Mouse (Mus musculus) heart, postnatal 10 days (tissue): ENCODE results near the gene Dph5. TPM values are rescaled to one million over a fixed set of nuclear protein-coding genes. Genes with fewer than 3 reads are reported as not detected.

ENCODE experiments used
- DNase-seq, 2 experiments: peaks; one replicate each; pipeline ENCODE4 v3.0.0; 2021
- intact Hi-C: fragments of 180-260 bp; cut with DNase I; formaldehyde crosslinking; loops from one replicate; pipeline ENCODE4 v1.15.1; 2025
- total RNA-seq, 2 experiments: library from RNA; stranded (reverse); gene quantifications; 2 replicates each; pipeline ENCODE4 v1.2.3; 2021

Gene Dph5
- total RNA-seq, 2 experiments from 2014 or later: 9.6 to 9.8 TPM

DNA sequence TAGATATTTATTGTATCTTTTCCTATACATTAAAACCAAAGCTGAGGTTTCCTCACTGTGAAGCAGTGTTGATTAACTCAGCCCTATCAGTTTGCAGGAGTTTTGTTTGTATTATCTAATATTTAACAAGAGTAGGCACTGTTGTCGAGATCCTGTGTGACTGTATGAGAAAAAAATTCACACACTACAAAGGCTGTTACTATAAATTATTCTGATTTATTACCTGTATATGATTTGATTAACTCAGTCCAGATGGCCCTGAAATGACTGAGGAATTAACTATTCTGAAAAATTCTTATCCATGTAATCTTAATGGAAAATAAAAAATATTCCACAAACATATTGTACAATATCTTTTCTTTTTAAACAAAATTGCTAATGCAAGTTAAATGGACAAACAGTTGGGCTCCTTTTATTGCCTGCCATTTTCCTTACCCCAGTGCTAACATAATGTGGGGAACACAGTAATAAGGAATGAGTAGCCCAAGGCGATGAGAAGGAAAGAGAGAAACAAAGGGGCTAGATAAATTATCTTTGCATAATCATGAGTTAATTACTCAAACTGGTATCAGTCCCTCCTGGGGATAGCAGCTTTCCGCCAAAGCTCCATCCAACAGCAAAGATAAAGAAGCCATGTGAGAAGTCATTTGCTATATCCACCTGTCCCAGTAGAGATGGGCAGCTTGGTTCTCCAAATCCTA is 61.7 kb downstream of the Dph5 start:
- no peak for DNase-seq
- intact Hi-C loops: no loop called here

DNA sequence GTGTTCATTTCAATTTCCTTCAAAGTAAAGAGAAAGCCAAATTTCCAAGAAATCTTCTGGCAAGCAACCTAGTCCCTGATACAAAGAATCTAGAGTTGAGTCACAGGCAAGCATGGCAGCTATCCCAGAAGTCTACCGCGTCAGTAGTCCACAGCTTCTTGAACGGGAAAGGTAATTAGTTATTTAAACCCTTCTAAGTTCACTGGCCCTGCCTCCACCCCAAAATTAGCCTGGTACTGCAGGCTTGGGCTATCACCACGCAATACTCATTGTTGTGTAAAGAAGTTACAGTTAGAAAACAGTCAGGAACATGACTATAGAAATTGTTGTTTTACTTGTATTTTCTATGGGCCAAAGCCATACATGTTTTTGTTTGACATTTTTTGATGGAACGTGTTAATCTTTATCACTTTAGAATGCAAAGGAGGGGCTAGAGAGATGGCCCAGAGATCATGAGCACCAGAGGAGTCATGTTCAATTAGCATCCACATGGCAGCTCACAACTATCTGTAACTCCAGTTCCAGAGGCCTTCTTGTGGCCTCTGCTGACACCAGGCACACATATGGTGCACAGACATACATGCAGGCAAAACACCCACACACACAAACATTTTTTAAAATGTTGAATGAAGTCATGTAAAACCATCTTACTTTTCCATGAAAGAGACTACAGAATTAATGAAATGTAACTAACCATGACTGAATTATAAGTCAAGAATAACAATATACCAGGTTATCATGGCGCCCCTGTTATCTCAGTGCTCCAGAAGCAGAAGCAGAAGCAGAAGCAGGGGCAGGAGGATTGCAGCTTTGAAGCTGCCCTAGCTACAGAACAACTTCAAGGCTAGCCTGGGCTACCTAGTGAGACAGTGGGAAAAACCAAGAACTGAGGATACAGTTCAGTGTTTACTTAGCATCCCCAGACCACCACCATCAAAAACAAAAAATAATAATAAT is 62.6 kb downstream of the Dph5 start:
- intact Hi-C loops: no loop called here
- peak; percentile 12 to 28 for DNase-seq

DNA sequence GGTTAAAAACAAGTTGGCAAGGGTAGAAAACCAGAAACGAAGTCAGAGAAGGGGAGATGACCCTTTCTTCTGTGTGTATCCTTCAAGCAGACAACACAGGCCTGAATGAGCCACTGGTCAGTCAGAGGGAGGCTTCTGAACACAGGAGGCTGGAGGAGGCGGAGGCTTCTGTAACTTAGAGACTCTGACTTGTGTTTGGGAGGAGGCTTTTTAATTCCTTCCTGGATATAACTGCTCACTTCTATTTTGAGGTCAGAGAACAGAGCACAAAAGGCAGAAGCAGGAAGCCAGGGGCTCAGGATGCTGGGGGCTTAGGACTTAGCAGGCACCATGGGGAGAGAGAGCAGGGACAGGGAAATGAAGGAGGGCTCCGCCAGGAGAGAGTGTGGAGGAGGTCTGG is 63.6 kb downstream of the Dph5 start:
- DNase-seq: no peak
- intact Hi-C loops: no loop called here

DNA sequence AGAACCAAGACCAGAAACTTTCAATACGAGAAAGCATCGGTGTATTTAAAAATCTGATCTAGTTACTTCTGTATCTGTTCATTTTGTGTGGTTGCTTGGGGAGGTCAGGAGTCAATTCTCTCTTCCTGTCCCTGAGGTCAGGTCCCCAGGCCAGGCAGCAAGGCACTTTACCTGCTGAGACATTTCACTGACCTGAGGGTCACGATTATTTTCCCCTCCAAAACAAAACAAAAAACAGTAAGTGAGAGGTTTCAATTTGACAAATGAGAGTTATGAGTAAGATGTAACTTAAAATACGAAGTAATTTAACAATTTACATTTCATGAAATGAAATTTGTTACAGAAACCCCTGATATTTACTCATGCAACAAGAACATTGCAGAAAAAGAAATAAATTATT is 64.7 kb downstream of the Dph5 start:
- intact Hi-C loops: no loop called here
- no peak for DNase-seq

DNA sequence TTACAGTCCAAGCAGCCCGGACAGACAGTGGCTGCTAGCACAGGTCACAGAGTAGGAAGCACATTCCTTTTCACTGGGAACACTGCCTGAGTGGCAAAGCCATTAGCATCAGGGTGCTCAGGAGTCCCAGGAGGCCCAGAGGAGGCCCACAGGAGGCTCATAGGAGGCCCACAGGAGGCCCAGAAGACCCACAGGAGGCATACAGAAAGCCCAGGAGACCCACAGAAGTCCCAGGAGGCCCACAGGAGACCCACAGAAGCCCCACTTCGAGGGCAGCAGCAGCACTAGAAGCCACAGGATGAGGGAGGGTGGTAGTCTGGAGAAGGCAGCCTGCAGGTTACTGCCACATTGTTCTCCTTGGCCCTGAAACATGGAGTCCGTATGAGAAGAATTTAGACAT is 65.5 kb downstream of the Dph5 start:
- no peak for DNase-seq
- intact Hi-C loops: no loop called here

DNA sequence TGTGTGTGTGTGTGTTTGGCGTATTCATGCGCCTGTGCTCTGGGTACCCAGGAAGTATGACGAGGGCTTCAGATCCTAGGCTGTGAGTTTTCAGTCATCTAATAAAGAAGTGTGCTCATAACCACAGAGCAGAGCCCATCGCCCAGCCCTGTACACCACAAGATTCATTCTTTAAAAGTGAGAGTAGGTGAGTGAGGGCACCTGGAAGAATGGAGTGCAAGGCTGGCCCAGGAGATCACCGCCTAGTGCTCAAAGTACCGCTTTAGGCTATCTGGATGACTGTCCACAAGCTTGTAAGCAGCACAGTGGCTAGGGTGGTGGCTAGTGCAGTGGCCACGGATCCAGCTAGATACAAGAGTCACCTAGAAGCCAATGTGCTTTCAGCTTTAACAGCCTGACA is 69.6 kb downstream of the Dph5 start:
- intact Hi-C loops: no loop called here
- DNase-seq: no peak

- intact Hi-C loops: no loop called here
- DNase-seq: no peak
Observed at GRCm38 (mm10) chr3:115961311-115962027, 73.8 kb downstream of the Dph5 start.

GRCm38 (mm10) chr3:115962028-115962415 is 74.4 kb downstream of the Dph5 start:
- DNase-seq: no peak
- intact Hi-C loops: no loop called here

DNA sequence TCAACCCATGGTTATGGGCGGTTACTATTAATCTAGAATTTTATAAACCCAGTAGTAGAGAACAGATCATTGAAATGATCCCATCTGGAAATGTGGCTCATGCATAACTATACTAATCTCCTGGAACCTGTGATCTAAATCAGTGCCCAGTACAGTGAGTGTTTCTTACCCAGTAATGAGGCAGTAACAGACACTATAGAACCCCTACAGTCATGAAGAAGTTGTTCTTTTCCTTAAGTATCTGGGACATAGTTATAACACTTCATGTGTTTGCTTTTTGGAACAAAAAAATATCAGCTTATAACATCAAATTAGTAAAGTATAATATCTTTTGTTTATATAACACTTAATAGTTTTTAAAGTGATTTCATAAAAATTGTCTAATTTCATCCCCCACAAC is 76.0 kb downstream of the Dph5 start:
- no peak for DNase-seq
- intact Hi-C loops: no loop called here

- no peak for DNase-seq
- intact Hi-C loops: no loop called here
Observed at GRCm38 (mm10) chr3:115964071-115964470, 76.4 kb downstream of the Dph5 start.

GRCm38 (mm10) chr3:115968745-115969530 is 81.3 kb downstream of the Dph5 start:
- intact Hi-C loops: no loop called here
- peak; percentile 52 to 58 for DNase-seq

DNA sequence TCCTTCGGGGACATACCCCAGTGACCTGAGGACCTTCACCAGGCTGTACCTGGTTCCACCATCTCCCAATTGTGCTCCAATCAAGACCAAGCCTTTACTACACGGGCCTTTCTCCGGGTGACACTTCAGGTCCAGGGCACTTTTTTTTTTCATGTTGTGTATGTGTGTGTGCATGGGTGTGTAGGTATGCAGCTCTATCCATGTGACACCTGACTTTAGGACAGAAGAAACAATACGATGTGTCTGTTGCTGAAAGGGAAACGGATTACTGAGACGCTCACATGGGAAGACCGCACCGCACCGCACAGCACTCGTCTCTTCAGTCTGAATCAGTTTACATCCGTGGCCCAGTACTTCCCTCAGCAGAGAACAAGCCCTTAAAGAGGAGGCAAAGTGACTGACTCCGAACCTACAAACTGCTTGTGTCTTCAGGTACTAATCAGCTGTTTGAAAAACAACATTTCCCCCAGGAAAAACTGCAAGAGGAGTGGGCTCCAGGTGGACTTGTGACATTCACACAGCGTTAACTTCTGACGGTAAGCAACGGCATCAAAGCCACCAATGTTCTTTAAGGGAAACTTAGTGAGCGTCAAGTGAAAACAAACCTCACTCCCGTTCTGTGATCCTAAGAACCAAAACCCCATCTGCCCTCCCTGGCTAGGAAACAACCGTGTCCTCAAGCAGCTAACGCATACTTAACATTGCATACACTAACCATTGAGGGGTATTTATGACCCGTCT is 83.6 kb downstream of the Dph5 start:
- DNase-seq: no peak
- intact Hi-C loops: no loop called here

GRCm38 (mm10) chr3:115971891-115972646 is 84.4 kb downstream of the Dph5 start:
- intact Hi-C loops: no loop called here
- no peak for DNase-seq

DNA sequence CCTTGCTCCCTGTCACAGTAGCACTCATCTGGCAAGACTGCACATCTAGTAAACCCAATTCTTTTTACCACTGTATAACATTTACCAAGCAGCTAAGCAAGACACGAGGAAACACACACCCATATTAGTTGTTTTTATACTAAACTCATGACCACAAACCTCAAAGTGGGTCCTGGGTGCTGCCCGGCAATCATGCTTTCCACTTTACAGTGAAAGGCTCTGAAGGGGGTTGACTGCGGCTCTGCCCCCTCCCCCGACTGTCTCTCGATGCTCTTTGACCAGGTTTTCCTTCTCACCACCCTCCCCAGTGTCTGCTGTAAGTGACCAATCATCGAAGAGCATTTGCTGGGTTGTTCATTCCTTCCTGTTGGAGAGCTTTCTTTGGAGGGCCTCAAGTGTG is 86.6 kb downstream of the Dph5 start:
- DNase-seq: no peak
- intact Hi-C loops: no loop called here

GRCm38 (mm10) chr3:115974995-115975394 is 87.4 kb downstream of the Dph5 start:
- intact Hi-C loops: loop anchor here (5.0 kb wide), 1 partner anchor 38 kb away; no protein-coding TSS in a partner anchor
- peak in 1 of 2 experiments; percentile 37 for DNase-seq

DNA sequence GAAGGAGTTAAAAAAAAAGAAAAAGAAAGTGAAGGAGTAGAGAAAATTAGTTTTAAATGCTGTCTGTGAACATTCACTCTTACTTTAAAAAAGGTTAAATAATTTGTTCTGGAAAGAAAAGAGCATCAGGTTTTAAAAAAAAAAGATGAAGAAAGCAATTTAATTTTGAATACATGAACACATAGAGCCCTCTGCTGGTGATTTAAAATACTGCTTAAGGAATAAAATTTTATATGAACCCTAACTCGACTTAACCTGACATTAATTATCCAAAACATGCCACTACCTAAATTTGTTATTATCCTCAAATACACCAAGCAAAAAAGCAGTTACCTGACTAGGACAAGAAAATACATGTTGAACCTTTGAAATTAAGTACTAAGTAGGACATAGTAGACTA is 91.4 kb downstream of the Dph5 start:
- DNase-seq: no peak
- intact Hi-C loops: loop anchor here (1.0 to 5.0 kb wide), 5 partner anchors 42 to 448 kb away; no protein-coding TSS in a partner anchor

GRCm38 (mm10) chr3:115983217-115983616 is 95.6 kb downstream of the Dph5 start:
- DNase-seq: no peak

More at GRCm38 (mm10) chr3:115983217-115983616, 95.6 kb downstream of the Dph5 start:
- intact Hi-C loops: no loop called here
